Mouse (Mus musculus): Measurements from ENCODE around the gene Usp19.

DNA sequence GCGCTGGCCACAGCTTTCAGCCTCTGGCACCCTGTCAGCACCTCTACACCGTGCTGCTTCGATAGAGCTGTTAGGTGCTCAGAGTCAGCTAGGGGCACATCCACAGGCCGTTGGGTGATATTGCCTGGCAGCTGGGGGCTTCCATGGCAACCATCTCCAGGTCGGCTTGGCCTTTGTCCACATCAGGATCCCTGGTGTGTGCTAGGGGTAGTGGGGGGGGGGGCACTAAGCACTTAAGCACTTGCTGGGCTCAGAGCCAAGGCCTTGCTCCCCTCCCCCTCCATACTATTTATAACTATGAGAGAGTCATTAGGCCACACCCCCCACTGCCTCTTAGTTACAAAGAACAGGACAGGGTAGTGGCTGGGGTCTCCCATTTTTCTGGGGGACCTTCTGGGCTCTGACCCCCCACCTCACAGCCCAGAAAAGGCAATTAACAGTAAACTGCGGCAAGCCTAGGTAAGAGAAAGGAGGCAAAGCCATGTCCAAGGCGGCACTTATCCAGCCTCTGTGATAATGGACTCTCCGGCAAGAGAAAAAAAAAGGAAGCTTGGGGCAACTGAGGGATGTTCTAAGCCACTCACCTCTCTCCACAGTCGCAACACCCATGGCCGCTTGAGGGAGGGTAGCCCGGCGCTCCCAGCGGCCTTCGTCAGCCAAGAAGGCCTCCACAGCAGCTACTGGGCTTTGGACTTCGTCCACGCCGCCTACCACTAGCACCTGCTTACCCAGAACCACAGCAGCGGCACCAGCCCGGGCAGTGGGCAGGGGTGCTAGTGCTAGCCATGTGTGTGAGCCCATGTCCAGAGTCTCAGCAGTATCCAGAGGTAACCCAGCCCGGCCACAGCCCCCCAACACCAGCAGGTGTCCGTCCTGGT lies 39.9 kb upstream of the Usp19 start:
- TF ChIP-seq CTCF (IDR thresholded peaks at IDR 0.05; ENCODE audit: borderline replicate concordance, insufficient read depth, low read length) (no peak), POLR2A (IDR thresholded peaks at IDR 0.05; ENCODE audit: low read depth, low read length) (no peak)
